Mouse (Mus musculus) yolk sac, embryonic 10.5 days (tissue): ENCODE measurements around the gene Tubb4a.

ENCODE experiments used
- DNase-seq: peaks from one replicate; pipeline ENCODE4 v3.0.0-alpha.2; 2017; ENCODE audit warnings: low spot score

The Tubb4a gene

DNA sequence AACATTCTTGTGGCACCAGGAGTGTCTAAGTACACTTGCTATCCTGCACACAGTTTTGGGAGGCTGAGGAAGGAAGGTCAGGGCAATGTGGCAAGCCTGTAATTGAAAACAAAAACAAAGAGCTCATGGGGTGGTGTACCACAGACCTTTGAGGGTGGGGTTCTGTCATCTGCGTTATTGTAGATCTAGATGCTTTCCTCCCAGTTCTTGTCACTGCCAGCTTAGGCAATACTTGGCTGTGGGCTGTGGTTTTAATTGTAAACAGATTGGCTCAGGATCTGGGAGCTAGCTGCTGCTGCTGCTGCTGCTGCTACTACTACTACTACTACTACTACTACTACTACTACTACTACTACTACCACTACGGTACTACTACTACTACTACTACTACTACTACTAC, 14.7 kb upstream of the Tubb4a start:
- DNase-seq: no peak

DNA sequence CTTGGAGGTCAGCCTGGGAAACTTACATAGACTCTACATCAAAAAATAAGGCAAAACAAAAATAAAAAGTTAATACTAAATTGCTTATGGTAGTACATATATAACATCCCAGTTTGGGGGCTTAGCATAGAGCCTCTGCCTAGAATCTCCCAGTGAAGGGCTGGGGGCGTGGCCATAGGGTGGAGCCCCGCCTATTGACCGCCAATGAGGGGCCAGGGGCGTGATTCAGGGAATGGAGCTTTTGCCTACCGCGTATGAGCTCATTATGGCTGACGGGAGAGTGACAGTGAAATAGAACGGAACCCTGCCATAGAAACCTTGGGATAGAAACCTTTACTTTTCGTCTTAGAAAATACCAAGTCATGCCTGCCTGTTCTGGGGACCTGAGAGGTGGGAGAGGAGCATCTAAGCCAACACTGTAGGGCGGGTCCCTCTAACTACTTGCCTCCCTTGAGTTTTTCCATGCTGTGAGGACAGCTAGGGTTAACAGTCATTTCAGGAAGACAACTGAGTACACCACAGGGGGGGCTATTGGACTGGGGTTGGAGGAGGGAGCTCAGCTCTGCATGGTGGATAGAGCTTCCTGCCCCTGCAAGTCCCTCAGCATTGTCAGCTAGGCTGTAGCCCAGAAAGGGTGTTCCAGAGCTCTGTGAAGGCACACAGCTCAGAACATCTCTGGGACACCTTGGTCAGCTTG, 12.2 kb upstream of the Tubb4a start:
- peak; percentile 12 for DNase-seq

DNA sequence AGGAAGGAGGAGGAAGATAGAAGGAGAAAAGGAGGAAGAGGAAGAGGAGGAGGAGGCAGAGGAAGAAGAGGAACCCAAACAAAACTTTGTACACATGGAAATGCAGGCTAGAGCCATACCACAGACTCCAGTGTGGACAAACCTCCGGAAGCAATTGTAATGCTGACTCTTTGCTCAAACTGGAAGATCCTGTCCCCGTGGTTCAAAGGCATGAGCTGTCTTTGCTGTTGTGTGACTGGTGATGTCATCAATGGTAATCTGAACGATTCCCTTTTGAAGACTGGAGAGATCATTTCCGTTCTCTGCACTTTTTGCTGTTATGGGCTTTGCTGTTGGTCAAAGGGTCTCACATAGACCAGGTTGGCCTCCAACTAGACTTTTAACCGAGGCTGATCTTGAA, 10.7 kb upstream of the Tubb4a start:
- DNase-seq: no peak

DNA sequence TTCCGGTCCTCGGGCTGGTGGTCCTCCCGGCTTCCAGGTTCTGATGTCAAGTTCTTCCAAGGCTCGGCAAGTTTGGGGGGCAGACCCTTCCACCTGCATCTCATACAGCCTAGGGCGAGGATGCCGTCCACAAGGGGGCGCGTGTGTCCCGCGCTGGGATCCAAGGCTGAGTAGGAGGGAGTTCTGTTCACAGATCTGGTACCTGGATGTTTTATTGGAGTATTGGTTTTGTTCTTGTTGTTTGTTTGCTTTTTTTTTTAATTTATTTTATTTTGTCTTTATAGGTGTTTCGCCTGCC, 9.0 kb upstream of the Tubb4a start:
- DNase-seq: peak; percentile 50

DNA sequence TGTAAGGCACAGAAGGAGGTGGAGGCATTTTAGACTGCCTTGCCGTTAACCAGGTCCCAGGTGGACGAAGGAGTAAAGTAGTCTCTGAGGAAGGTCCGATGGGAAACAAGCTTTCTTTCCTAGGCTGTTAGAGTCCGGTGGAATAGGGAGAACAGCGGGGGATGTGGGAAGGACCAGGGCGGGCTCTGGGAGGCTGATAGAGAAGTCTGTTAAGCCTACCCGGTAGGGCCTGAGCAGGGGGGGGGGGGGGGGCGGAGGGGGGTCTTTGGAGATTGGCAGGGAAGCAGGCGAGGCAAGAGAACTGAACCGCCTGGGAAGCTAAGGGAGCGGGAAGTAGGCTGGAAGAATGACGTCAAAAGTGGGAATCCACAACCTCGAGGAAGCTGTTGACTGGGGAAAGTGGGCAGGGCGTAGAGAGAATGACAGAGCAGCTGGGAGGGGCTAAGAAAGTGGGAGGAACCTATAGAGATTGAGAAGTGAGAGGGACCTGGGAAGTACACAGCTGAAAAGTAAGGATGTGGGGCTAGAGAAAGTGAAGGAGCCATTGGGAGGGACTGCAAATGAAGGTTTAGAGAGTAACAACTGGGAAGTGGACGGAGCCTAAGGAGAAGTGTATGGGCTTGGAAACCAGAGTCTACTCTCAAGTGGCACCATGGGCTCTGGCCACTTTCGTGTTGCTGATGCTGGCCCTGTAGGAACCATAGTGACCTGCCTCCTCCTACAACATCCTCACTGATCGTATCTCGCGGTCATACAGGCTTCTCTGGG, 8.5 kb upstream of the Tubb4a start:
- peak; percentile 32 for DNase-seq

DNA sequence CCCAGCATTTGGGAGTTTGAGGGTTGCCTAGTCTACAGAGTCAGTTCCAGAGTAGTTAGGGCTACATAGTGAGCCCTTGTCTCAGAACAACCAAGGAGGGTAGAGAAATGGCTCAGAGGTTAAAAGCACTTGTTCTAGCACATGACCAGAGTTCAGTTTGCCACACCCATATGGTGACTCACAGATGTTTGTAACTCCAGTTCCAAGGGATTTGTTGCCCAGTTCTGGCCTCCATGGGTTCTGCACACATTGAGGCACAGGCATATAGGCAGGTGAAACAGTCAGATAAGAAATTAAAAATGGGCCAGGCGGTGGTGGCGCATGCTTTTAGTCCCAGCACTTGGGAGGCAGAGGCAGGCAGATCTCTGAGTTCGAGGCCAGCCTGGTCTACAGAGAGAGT, 6.6 kb upstream of the Tubb4a start:
- no peak for DNase-seq

DNA sequence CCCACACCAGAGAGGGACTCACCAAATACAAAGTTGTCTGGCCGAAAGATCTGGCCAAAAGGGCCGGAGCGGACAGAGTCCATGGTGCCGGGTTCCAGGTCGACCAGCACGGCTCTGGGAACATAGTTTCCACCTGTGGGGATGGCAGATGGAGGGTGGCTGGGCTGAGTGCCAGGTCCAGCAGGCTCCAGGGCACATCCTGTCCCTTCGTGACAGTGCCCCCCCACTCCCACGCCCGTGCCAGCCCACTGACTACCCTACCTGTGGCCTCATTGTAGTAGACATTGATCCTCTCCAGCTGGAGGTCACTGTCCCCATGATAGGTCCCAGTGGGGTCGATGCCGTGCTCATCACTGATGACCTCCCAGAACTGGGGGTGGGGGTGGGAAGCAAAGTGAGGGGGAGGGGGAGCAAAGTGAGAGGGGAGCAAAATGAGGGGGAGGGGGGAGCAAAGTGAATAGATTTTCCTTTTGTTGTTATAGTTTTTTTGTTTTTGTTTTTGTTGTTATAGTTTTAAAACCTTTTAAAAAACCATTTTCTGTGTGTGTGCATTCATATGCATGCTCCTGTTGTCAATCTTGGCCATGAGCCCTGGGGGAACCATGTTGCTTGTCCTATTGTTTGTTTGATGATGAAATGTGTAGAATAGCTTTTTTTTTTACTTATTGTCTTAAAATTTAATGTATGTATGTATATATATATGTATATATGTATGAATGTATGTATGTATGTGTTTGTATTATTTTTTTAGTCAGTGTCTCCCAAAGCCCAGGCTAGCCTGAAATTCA, 1.4 kb downstream of the Tubb4a start:
- DNase-seq: no peak

DNA sequence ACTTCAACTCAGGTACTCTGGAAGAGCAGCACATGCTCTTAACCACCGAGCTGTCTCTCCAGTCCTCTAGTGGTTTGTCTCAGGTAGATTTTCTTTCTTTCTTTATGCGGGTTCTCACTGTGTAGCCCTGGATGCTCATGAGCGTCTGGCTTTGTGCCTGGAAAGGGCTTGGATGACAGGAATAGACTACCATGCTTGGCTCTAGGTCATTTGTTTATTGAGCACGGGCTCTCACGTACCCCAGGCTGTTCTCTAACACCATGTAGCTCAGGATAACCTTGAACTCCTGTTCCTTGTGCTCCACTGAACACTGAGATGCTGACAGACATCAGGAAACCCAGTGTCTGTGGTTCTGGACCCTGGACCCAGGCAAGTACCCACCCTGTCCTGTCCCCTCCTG, 5.1 kb downstream of the Tubb4a start:
- no peak for DNase-seq

DNA sequence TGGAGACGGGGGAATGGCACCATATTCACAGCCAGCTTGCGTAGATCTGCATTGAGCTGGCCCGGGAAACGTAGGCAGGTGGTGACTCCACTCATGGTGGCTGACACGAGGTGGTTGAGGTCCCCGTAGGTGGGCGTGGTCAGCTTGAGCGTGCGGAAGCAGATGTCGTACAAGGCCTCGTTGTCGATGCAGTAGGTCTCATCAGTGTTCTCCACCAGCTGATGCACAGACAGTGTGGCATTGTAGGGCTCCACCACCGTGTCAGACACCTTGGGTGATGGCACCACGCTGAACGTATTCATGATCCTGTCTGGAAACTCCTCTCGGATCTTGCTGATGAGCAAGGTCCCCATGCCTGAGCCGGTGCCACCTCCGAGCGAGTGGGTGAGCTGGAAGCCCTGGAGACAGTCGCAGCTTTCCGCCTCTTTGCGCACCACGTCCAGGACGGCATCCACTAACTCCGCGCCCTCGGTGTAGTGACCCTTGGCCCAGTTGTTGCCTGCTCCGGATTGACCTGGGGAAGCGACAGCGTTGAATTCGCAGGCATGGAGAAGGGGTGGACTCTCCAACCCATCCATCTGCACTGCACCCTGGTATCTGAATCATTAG, 6.2 kb downstream of the Tubb4a start:
- no peak for DNase-seq

DNA sequence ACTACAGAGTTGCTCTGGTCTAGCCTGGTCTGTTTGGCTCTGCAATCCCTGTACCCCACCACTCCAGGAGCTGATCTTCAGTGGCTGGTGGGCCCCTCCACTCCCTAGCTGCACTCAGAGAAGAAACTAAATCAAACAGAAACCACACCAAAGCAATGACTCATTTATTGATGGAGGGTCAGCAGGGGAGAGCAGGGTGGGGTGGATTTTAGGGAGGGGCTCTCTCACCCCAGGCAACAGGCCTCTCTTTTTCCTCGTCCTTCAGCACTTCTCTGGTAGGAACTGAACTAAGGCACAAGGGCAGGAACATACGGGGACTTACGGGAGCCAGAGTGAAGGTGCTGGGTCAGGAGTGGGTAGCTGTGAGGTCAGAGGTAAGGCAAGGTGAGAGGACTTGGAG, 7.7 kb downstream of the Tubb4a start:
- DNase-seq: no peak

DNA sequence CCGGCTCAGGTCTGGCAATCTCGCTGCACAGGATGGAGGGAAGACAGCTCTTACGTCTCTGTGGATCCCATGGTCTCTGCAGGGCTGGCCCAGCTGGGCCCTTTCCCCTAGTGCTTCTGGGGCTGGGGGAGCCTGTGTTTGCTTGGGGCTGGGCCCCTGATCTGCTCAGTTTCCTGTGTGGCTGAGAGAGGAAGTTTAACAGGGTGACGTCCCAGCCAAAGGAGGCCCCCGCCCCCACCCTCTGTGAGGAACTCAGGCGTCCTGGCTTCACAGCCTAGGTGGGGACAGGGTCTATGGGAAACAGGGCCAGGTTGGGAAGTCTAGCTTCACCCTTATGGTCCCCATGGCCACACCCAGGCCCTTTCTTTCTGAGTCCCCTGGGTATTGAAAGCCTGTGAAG, 9.2 kb downstream of the Tubb4a start, which contains the start of gene Dennd1c:
Dennd1c (minus strand) TSS at position 179 of the 400 bp plus-strand sequence.
- no peak for DNase-seq

DNA sequence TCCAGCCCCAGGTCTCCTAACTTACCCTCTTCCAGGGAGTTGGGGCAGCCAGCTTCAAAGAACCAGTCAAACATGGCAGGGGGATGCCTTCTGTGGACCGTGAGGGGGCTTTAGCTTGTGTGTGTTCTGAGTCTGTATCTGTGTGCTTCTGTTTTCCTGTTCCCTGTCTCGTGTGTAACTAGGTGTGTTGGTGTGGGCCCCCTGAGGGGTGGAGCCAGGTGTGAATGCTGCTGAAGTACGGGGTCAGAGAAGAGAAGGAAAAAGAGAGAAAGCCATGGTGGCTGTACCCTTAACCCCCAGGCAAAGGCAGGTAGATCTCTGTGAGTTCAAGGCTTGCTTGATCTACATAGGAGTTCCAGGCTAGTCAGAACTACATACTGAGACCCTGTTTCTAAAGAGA, 10.7 kb downstream of the Tubb4a start:
- DNase-seq: no peak

DNA sequence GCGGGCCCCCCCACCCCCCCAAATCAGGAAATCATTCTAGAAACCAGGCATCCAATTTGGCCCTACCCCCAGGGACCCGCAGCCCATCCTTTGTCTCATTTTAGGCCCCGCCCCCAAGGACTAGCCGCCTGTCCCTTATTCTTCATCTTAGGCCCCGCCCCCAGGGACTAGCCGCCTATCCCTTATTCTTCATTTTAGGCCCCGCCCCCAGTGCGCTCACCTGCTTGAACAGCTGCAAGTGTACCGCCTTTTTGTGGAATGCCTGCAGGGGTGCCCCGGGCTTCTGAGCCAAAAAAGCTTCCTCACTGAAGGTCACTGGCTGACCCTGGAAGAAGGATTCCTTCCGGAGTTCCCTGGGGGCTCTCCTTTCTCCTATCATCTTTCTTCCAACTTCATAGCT, 16.9 kb downstream of the Tubb4a start:
- DNase-seq: peak; percentile 50

DNA sequence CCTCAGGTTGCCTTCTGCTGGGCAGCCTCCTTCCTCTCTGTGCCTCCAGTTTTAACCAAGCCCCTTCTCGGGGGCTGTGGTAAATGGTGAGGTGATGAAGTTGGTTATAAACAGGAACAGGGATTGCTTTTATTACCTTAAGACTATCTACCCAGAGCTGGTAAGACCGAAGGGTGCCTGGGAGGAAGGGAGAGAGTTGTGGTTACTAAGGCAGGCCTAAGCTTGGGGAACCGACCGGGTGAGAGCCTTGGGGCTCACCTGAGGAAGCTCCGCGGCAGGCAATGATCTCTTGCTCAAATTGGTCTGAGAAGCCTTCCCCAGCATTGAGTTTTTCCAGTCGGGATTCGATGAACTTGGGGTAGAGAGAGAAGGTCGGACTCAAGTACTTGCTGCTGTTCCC, 17.3 kb downstream of the Tubb4a start:
- DNase-seq: no peak

DNA sequence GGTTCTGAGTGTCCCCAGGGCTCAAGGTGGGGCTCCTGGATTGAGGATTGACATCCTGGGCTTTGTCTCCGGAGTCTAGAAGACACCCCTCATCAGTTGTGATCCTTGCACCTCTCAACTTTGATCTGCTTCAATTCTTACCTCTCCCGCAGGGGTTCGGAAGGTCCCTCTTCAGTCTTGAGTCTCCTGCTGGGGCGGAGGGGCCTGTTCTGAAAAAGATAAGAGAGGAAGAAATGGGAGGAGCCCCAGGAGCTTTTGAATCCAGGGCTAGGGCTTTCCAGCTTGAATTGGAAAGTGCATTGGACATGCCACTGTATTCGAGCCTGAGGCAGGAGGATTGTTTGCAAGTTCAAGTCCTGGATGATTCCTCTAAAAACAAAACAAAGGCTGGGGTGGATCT, 20.7 kb downstream of the Tubb4a start:
- no peak for DNase-seq

DNA sequence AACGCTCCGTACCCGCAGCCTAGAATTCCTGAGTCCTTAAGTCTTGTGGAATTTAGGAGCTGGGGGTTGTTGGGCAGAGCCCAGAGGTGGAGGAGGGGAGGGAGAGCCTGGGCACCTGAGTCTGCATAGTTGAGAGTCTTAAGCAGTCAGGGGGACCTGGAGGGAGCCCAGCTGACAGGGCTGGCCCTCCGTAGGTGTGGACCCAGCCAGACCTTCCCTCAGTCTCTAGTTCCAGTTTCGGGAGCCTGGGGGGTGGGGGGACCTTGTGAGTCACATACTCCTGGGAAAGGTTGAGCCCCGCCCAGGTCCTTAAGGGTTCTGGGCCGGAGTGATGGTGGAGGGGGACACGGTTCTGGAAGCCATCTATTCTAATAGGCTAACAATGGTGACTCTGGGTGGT, 24.6 kb downstream of the Tubb4a start:
- DNase-seq: peak; percentile 22

DNA sequence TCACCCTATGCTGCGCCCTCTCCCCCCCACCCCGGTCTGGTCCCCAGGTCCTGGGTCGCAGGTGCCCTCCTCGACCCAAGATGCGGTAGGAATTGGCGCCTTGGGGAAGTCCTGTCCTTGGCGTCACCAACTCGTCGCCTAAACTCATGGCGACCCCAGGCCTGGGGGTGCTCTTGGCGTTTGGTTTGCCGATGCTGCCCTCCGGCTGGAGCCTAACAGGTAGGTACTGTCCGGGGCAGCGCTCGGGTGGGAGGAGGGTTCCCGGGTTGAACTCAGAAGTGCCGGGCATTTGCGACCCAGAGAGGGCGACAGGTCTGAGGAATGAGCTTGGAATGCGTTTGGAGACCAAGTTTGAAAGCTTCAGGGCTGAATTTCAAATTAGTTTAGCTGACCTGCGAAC, 25.0 kb downstream of the Tubb4a start:
- DNase-seq: no peak

DNA sequence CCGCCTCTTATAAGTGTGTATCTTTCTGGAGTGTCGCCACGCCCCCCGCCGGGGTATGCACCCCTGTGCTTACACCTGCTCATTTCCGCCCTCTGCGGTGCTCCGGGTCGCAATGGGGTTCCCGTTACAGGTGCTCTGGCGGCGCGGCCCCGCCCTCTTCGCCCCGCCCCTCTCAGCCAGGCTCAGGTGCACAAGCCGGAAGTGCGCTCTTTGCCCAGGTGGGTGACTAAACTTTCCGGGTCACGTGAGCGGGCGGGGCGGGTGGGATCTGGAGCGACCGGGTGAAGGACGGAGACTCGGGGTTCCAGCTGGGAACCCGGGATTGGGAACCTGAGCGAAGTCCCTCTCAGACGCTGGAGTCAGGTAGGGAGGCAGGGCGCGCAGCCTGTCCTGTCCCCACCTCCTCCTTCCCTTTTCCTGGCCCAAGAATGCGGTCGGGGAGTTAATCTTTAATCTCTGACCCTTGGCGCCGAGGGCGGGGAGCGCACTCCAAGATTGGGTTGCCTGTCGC, 25.5 kb downstream of the Tubb4a start:
- DNase-seq: peak; percentile 90

DNA sequence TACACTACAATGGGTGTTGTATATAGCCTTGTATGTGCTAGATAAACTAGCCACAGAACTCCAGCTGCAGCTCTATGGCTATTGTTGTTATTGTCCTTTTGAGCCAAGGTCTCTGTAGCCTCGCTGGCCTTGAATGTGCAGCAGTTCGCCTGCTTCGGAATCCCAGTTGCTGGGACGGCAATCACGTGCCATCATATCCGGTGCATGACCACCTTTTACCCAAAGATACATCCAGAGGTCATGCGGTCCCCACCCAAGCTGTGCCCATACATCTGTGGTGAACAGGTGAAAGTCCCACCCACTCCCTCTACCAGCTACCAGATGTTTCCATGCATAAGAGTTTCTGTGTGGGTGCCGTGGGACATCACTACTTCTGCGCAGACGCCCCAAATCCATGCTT, 26.5 kb downstream of the Tubb4a start:
- DNase-seq: peak; percentile 19

DNA sequence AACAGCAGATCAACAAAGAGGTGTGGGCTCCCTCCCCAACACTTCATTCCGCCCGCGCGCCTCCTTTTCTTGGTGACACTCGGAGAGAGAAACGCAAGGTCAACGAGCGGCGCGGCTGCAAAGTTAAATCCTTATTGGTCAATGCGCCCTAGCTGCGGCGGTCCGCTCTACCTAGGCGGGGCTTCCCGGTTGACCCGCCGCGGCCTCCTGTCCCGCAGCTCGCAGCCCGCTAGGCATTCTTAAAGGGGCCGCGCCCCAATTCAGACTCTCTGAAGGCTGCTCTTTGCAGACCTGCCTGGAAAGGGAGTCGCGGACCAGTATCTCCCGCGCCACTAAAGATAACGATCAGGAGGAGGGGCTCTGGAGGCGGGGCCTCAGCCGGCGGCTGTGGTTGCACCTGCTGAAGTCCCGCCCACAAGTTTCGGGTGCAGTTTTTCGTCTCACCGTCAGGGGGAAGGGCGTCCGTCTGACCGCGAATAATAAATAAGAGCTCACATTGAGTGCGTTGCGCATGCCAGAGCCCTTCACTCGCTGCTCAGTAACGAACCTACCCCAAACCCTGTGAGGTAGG, 27.3 kb downstream of the Tubb4a start:
- DNase-seq: peak; percentile 96

DNA sequence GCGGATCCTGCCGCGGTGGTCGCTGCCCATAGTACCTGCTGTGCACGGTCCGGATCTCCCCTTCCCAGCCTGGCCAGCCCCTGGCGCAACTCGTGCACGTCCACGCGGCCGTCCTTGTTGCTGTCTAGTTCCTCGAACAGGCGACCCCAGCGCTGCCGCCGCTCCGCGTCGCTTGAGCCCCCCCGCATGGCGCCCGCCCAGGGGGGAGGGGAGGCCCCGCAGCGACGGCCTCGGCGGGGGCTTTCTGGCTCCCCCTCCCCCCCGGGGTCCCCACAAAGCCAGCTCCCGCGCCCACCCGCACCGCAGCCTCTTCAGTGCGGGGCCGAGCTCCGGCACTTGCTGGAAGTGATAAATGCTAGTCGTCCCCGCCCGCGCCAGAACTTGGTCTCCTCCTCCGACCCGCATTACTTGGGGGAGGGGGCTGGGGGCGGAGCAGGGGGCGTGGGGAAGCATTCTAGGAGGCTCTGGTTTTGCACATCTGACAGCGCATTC, 28.1 kb downstream of the Tubb4a start, which contains the start of gene Slc25a23:
Slc25a23 (minus strand) TSS at position 378 of the 492 bp plus-strand sequence.
- peak; percentile 90 for DNase-seq
